Mouse (Mus musculus): ENCODE data around the gene Pgbd5. TPM values are rescaled to one million over a fixed set of nuclear protein-coding genes. Genes with fewer than 3 reads are reported as not detected.

Gene Pgbd5
- total and polyA plus RNA-seq, 3 experiments: 0.89 to 3.9 (median 3.1) TPM

DNA sequence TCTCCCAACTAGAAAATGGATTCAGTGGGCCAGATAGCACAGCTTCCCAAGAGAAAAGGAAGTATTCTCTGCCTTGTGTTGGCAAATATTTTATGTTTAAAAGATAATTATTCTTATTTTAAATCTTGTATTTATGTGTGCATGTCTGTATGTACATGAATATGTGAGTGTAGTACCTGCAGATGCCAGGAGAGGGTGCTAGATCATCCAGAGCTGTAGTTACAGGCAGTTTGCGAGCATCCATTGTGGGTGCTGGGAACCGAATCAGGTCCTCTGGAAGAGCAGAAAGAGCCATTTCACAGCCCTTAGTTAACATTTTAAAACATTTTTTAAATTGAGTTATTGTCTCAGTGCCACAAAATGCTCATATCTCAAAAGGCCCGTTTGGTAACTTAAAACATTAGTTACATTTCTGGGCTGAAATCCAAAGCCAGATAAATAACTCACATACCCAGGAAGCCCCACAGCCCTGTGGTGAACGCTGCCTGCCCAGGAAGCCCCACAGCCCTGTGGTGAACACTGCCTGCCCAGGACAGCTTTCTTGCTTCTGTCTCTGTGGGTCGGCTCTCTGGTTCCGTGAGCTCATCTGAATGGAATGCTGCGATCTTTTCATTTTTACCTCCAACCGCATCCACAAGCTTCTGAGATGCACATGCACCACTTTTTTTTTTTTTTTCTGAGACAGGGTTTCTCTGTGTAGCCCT lies 10.9 kb upstream of the Pgbd5 start:
- Histone ChIP-seq H3K4me3 (replicated peaks in 1 of 3; ENCODE audit: low read depth in 2 of 3, low read length in 2 of 3, poor library complexity in 1 of 3) (no peak overlapping the region), H3K4me2 (ENCODE audit: insufficient read depth, low read depth, poor library complexity, severe bottlenecking) (no peak overlapping the region), H3K27ac (ENCODE audit: insufficient read depth, low read depth) (no peak overlapping the region), H3K9me3 (replicated peaks; ENCODE audit: low read length) (peaks cover 14% of the 10 kb centered on the region), H3K27me3 (replicated peaks) (peaks cover 73% of the 10 kb centered on the region), H3K4me1 (ENCODE audit: control insufficient read depth in 1 of 2, insufficient read depth in 2 of 2) (peaks cover 0 to 9% of the 10 kb centered on the region in 2 experiments; a peak in 1 of 4 replicates), H3K79me2 (replicated peaks; ENCODE audit: control insufficient read depth, extremely low read depth, insufficient read depth, poor library complexity, severe bottlenecking) (no peaks in the 10 kb centered on the region), H3K9ac (ENCODE audit: insufficient read depth, low read depth) (no peak overlapping the region), H3K36me3 (replicated peaks in 1 of 2; ENCODE audit: control insufficient read depth in 1 of 2, insufficient read depth in 1 of 2, low read length in 1 of 2) (no peaks in the 10 kb centered on the region)
- dilution Hi-C loops (cut with MboI; ENCODE audit: extremely low pct_ligation_motif_present, extremely low pct_unique_long_range_greater_than_20kb, low sequenced_read_pairs): no loop called here
- in situ Hi-C loops (cut with MboI; ENCODE audit: low pct_ligation_motif_present, low pct_unique_long_range_greater_than_20kb, low sequenced_read_pairs): no loop called here
- TF ChIP-seq ZC3H11A (IDR thresholded peaks at IDR 0.05; ENCODE audit: low read depth, low read length) (no peak), CTCF (conservative IDR thresholded peaks at IDR 0.05 in 1 of 2, IDR thresholded peaks at IDR 0.05 in 1 of 2; ENCODE audit: low read depth in 2 of 2, low read length in 2 of 2) (peak in 1 of 2 experiments; percentile 17; a peak in 2 of 4 replicates)
- DNase-seq (ENCODE audit: extremely low read depth): no peak

GRCm38 (mm10) chr8:124448962-124449670 lies 9.7 kb upstream of the Pgbd5 start:
- Histone ChIP-seq H3K9me3 (replicated peaks; ENCODE audit: low read length) (peaks cover 14% of the 10 kb centered on the region), H3K79me2 (replicated peaks; ENCODE audit: control insufficient read depth, extremely low read depth, insufficient read depth, poor library complexity, severe bottlenecking) (no peaks in the 10 kb centered on the region), H3K4me1 (ENCODE audit: control insufficient read depth in 1 of 2, insufficient read depth in 2 of 2) (peaks cover 0 to 8% of the 10 kb centered on the region in 2 experiments; a peak in 1 of 4 replicates), H3K9ac (ENCODE audit: insufficient read depth, low read depth) (no peak overlapping the region), H3K36me3 (replicated peaks in 1 of 2; ENCODE audit: control insufficient read depth in 1 of 2, insufficient read depth in 1 of 2, low read length in 1 of 2) (no peaks in the 10 kb centered on the region), H3K4me2 (ENCODE audit: insufficient read depth, low read depth, poor library complexity, severe bottlenecking) (no peak overlapping the region), H3K27ac (ENCODE audit: insufficient read depth, low read depth) (no peak overlapping the region), H3K4me3 (replicated peaks in 1 of 3; ENCODE audit: low read depth in 2 of 3, low read length in 2 of 3, poor library complexity in 1 of 3) (no peak overlapping the region), H3K27me3 (replicated peaks) (peaks cover 65% of the 10 kb centered on the region)
- DNase-seq (ENCODE audit: extremely low read depth): no peak
- no peak for TF ChIP-seq USF1 (IDR thresholded peaks at IDR 0.05; ENCODE audit: low read depth, low read length)
- no peak for TF ChIP-seq SIN3A (IDR thresholded peaks at IDR 0.05; ENCODE audit: low read length)
- TF ChIP-seq MAFK (IDR thresholded peaks at IDR 0.05; ENCODE audit: insufficient replicate concordance, low read length): no peak
- in situ Hi-C loops (cut with MboI; ENCODE audit: low pct_ligation_motif_present, low pct_unique_long_range_greater_than_20kb, low sequenced_read_pairs) (no loop called here), dilution Hi-C loops (cut with MboI; ENCODE audit: extremely low pct_ligation_motif_present, extremely low pct_unique_long_range_greater_than_20kb, low sequenced_read_pairs) (no loop called here)

DNA sequence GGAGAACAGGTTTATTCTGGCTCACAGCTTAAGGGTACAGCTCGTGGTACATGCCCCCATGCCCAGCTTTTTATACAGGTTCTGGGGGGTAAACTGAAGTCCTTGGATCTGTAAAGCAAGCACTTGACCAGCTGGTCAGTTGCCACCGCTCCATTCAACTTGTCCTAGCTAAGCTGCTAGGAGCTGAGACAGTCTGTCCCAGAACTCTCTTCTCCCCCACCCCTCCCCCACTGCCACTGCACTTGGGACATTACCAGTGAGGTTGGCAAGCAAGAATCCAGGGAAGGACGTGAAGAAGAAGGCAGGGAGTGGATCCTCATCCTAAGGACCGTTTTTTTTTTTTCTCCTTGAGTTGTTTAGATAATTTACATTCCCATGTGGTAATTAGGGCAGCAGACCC lies 2.7 kb downstream of the Pgbd5 start:
- Histone ChIP-seq H3K36me3 (replicated peaks in 1 of 2; ENCODE audit: control insufficient read depth in 1 of 2, insufficient read depth in 1 of 2, low read length in 1 of 2) (no peaks in the 10 kb centered on the region), H3K9ac (ENCODE audit: insufficient read depth, low read depth) (no peak overlapping the region), H3K4me1 (ENCODE audit: control insufficient read depth in 1 of 2, insufficient read depth in 2 of 2) (peaks cover 8% of the 10 kb centered on the region in 2 experiments), H3K4me2 (ENCODE audit: insufficient read depth, low read depth, poor library complexity, severe bottlenecking) (no peak overlapping the region), H3K9me3 (replicated peaks; ENCODE audit: low read length) (no peaks in the 10 kb centered on the region), H3K27me3 (replicated peaks) (peaks cover 82% of the 10 kb centered on the region), H3K4me3 (replicated peaks in 1 of 3; ENCODE audit: low read depth in 2 of 3, low read length in 2 of 3, poor library complexity in 1 of 3) (no peak overlapping the region), H3K79me2 (replicated peaks; ENCODE audit: control insufficient read depth, extremely low read depth, insufficient read depth, poor library complexity, severe bottlenecking) (no peaks in the 10 kb centered on the region), H3K27ac (ENCODE audit: insufficient read depth, low read depth) (no peak overlapping the region)
- TF ChIP-seq CTCF (conservative IDR thresholded peaks at IDR 0.05 in 1 of 2, IDR thresholded peaks at IDR 0.05 in 1 of 2; ENCODE audit: low read depth in 2 of 2, low read length in 2 of 2) (no peak), EP300 (IDR thresholded peaks at IDR 0.05; ENCODE audit: low read length) (no peak), USF1 (IDR thresholded peaks at IDR 0.05; ENCODE audit: low read depth, low read length) (no peak), TBP (conservative IDR thresholded peaks at IDR 0.05; ENCODE audit: low read depth, low read length) (no peak), TCF12 (IDR thresholded peaks at IDR 0.05; ENCODE audit: low read depth, low read length) (no peak), ZMIZ1 (IDR thresholded peaks at IDR 0.05; ENCODE audit: low read depth, low read length) (no peak), ZC3H11A (IDR thresholded peaks at IDR 0.05; ENCODE audit: low read depth, low read length) (no peak), GABPA (IDR thresholded peaks at IDR 0.05; ENCODE audit: insufficient replicate concordance, low read depth, low read length) (no peak), E2F4 (IDR thresholded peaks at IDR 0.05; ENCODE audit: insufficient replicate concordance, low read depth, low read length) (no peak), CHD1 (IDR thresholded peaks at IDR 0.05; ENCODE audit: low read depth, low read length) (no peak), CHD2 (IDR thresholded peaks at IDR 0.05; ENCODE audit: low read length) (no peak)
- in situ Hi-C loops (cut with MboI; ENCODE audit: low pct_ligation_motif_present, low pct_unique_long_range_greater_than_20kb, low sequenced_read_pairs): no loop called here
- dilution Hi-C loops (cut with MboI; ENCODE audit: extremely low pct_ligation_motif_present, extremely low pct_unique_long_range_greater_than_20kb, low sequenced_read_pairs): no loop called here
- no peak for DNase-seq (ENCODE audit: extremely low read depth)

Data from CH12.LX (cell line).